Mouse (Mus musculus) ovary, adult 18-20 months (tissue): ENCODE data around the gene Cacng3.

ENCODE experiments used
- DNase-seq: peaks from one replicate; pipeline ENCODE4 v3.0.0; 2022; ENCODE audit warnings: low spot score, mixed read lengths

Cacng3 gene

DNA sequence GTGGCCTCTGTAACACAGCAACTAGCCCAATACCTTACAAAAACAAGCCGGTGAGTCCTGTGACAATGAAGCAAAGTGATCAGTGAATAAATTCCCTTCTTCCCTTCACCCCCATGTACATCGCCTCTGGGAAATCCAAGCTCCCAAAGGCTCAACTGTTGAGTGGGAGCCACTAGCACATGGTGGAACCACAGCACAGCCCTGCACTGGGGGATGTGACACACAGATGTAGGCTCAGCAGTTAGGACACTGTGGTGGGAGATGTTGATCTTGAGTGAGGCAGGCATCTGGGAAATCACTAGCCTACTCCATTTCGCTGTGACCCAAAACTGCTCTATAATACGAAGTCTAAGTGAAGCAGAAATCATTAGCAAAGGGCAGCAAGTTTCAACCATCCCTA, 48.2 kb downstream of the Cacng3 start:
- DNase-seq, result no peak

DNA sequence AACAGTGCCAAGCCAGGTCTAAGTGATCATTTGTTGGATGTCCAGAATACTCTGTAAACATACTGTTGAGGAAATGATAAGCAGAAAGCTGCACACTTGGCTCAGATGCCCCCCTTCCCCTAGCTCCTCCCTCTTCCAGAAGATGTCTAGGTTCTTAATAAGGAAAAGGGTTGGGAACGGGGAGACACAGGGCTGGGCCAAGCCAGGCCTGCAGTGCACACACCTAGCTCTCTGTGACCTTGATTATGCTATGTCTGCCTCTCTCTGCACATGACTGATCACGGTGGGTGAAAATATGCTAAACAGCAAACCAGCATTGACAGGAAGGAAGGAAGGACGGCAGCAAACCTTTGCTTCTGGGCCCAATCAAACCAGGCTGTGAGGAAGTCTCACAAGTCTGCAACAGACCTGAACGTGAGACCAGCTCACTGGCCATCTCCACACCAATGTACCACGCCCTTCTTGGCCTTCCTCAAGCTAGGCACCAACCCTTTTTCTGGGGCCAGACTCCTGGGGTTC, 53.1 kb downstream of the Cacng3 start:
- DNase-seq, result no peak

DNA sequence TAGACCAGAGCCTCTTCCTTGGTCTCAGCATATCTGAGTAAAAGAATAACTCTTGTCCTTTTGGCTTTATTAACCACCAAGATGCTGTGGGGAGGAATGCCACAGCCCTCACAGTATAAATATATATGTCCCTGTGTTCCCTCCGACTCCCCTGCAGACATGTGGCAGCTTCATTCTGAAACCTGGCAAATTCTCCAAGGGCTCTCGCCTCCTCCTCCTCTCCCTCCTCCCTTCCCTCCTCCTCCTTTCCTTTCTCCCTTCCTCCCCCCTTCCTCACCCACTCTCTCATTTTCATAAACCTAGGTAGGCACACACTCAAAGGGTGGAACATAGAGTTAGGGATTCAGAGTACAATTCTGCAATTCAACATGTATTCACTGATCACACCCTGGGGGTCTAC, 56.1 kb downstream of the Cacng3 start:
- no peak for DNase-seq

DNA sequence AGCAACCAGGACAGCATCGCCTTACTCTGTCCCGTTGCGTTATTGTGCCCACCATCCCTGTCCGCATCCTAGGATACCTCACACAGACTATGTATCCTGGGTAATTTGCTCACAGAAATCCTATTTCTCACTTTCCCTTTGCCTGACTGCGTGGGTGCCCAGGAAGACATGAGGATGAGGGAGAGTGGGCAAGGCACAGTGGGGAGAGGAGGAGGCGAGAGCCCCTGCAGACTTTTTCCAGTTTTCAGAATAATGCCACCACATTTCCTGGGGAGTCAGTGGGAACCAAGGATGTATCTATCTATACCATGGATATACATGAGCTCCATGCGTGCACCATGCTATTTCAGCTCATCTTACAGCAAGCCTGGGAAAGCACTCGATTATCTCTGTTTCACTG, 57.9 kb downstream of the Cacng3 start:
- DNase-seq, result no peak

DNA sequence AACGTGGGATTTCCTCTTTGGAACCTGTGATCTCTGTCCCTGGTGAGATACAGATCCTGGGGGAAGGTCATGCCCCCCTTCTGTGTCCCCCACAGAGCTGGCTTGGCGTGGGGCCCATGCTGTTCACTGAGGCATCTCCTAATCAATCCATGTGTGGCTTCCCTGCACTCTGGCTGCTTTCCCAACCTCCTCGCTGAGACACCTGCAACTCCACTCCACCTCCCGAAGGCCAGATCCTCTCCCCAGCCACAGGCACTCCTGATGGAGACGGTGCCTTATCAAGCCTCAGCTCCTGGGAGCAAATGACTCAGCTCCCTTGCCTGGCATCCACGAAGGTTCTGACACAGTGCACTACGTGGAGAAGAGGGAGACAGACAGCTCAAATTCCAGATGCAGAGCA, 58.6 kb downstream of the Cacng3 start:
- DNase-seq, result peak; percentile 15

DNA sequence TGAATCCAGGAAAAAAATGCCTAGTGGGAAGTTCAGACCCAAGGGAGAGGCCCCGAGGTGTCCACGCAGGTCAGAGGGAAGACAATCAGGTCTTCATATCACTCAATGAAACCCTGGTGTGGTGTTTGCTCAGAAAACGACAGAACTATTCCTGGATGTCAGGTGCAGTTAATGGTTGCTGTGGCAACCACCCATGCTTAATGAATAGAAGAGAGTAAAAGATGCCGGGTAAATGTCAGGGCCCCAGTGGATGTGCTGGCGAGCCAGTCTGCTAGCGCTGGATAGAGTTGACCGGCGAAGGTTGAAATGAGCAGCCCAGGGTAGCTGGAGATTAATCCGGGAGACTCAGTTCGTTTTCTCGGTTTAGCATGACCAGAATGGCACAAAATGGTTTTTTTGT, 65.0 kb downstream of the Cacng3 start:
- DNase-seq, result no peak

DNA sequence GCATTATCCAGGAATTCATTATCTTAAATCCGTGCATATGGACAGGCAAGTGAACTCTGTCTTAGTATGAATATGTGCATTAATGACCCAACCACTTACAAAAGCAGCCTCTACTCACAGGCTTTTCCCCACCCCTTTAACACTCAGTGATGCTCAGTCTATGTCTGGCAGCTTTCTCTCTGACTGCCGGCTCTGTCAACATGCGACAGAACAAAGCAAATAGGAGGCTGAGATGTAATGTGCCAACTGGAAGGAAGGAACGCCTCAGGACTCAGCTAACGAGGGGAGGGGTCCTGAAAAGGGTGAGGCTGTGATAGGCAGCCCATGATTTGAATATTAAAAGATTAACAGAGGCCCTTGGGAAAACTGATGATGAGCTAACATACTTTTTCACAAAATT, 68.2 kb downstream of the Cacng3 start:
- DNase-seq, result no peak

DNA sequence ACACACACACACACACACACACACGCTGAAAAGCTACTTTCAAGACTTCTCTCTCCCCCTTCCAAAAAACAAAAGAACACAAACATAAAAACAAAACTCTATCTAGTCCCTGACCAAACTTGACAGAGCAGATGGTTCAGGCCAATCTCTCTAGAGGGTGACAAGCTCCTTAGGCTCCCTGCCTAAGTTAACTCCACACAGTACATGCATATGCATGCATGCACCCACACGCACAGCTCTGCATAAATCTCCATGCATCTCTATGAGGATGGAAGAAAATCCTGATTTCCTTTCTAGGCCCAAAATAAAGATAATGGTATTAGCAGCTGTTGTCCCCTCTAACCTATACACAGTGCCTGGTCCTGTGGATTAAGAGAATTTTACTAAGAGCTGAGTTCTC, 70.4 kb downstream of the Cacng3 start:
- no peak for DNase-seq

DNA sequence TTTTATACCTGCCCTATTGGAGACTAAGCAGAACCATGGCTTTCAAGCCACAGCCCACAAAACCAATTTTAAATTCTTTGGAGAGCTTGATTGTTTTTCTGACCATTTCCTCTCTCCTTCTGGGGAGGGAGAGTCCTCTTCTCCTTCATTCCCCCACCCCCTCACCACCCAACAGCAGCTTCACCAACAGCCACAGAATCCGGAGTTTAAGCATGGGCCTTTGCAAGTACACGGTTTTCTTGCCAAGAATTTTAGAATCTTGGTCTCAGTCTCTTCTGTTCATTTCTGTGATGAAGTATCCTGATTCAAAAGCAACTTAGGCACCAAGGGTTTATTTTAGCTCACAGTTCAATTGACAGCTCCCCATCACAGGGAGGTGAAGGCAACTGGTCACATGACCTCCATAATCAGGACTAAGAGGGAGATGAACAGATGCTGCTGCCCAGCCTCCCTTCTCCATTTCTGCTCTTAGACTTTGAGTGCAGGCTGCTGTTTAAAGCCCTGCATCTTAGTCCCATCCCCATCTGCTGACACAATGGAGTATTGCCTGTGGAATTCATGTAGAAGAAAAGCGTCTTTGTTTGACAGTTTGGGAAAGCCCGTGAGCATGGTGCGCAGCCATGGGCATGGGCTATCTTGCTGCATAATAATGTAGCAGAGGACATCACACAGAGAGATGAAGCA, 85.8 kb downstream of the Cacng3 start:
- no peak for DNase-seq

DNA sequence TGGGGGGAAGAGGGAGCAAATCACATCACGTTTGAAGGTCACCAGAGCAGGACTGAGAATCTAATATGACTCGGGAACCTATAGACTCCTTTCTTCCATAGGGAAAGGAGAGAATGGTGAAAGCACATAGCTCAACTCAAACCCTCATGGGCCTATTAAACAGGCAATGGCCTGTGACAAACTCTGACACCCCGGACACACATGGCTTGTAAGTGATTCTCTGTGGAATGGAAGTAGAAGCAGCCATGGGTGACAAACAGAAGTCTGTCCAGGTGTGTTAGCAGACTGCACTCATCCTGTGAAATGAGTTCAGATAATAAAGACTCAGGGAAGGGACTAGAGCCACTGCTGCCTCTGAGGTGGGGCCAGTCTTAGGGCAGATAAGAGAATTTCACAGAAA, 88.4 kb downstream of the Cacng3 start:
- no peak for DNase-seq

DNA sequence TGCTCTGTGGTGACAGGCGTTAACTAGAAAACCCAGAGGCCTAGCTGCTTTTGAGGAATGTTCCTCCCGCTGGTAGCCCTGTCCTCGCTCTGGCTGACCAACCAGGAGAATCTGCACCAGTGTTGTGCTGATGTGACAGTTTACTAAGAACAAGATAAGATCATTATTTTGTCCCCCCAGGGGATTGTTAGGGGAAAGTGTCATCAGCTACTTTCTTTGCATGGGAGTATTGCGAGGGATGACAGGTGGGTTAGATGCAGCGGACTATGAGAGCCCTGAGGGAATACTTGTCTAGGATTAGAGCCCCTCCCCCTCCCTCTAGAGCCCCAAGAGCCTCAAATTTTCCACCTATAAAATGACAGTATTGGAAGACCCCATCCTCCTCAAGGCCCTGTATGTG, 94.2 kb downstream of the Cacng3 start:
- DNase-seq, result no peak

DNA sequence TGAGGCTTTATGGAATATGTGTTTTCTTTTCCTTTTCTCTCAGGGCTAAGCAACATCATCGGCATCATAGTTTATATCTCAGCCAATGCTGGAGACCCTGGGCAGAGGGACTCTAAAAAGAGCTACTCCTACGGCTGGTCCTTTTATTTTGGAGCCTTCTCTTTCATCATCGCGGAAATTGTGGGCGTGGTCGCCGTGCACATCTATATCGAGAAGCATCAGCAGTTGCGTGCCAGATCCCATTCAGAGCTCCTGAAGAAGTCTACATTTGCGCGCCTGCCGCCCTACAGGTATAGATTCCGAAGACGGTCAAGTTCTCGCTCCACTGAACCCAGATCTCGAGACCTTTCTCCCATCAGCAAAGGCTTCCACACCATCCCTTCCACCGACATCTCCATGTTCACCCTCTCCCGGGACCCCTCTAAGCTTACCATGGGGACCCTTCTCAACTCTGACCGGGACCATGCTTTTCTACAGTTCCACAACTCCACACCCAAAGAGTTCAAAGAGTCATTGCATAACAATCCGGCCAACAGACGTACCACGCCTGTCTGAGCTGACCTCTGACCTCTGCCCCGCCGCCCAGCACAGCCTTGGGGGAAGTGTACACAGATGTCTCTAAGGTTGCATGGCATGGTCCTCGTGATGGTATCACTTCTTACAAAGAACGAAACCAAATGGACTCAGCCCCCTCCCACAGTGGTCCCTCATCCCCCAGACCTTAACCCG, 98.2 kb downstream of the Cacng3 start:
- no peak for DNase-seq

DNA sequence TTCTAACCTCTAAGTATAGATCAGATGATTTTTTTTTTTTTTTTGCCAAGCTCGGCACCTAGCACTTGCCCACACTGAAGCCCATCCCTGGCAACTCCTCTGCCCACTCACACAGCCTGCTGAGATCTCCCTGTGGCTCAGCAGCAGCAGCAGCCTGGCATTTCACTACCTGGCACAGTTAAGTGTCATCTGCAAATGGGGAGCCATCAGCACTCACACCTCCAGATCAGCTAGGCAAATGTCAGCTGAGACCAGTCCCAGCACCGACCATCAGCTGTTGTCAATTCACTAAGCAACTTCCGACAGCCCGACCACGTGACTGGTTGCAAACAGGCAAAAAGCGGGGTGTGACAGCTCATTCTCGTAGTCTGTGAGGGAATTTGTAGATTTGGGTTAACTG, 109.3 kb downstream of the Cacng3 start:
- no peak for DNase-seq

DNA sequence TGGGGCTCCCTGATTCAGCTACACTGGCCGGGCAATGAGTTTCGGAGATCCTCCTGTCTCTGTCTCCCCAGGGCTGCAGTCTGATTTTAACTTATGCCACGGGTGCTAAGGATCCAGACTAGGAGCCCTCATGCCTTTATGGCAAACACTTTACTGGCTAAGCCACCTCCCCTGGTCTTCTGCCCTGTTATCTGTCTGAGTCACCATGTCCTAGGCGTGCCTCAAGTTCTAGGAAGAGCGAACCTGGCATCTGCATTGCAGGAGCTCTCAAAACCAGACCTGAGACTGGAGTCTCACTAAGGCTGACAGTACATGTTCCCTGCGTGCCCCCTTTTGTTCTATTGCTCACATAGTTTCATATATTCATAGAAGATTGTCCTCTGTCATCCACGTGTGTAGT, 119.6 kb downstream of the Cacng3 start:
- no peak for DNase-seq

DNA sequence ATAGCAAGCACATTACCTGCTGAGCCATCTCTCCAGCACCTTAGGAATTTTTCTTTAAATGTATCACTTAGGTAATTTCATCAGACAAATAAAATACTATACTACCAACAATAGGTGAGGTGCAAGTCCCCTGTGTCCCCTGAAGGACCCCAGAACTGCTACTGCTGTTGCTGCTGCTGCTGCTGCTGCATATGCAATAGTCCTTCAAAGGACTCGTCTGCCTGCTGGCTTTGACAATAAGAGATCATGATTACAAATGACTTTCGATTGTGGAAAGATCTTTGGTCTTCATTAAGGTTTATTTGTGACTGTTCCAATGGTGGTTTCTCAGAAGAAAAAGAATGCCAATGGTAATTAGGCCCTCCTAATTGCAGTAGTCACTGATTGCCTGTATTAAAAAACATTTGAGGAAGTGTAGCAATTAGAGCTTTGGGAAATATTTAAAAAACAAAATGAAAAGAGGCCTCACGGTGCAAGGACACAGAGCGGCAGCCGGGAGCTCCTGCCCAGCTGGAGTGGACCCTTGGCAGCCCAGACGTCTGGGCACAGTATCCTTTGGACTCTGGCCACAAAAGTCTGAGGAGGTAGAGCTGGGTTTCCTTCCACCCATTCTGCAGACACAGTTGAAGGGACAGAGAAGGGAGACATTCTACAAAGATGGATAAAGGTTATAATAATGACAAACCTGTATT, 123.5 kb downstream of the Cacng3 start:
- DNase-seq, result no peak

DNA sequence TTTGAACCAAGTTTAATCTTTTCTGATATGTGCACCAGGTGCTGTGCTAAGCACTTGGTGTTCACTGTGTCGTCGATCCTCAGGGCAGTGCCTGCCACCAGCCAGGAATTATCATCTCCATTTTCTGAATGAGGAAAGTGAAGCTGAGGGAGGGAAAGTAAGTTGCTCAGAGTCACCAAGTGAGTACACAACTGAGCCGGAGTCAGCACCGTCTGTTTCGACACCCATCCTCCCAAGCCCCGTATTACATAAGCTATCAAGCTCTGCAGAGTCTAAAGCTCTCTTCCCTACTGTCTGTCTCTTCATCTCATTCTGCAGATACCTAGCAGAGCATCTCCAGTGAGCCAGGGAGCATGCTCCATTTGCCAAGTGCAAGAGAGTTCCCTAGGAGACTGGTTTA, 124.8 kb downstream of the Cacng3 start:
- DNase-seq, result no peak

DNA sequence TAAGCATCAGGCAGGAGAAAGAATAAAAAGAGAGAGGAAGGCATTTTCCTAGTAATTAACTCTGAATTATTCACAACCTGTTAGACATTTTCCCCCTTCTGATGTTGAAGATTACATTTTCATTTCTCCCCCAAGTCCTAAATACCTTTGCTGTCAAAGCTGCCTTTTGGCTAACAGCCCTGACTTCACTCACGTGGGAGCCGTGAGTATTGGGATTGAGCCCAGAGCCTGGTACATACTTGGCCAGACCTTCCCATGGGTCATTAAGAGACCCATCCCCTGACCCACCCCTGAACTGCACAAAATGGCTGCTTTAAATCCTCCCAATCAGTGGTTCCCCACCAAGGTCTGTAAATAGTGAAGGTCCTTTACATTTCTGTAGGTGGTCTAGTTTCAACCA, 130.5 kb downstream of the Cacng3 start:
- DNase-seq, result no peak

DNA sequence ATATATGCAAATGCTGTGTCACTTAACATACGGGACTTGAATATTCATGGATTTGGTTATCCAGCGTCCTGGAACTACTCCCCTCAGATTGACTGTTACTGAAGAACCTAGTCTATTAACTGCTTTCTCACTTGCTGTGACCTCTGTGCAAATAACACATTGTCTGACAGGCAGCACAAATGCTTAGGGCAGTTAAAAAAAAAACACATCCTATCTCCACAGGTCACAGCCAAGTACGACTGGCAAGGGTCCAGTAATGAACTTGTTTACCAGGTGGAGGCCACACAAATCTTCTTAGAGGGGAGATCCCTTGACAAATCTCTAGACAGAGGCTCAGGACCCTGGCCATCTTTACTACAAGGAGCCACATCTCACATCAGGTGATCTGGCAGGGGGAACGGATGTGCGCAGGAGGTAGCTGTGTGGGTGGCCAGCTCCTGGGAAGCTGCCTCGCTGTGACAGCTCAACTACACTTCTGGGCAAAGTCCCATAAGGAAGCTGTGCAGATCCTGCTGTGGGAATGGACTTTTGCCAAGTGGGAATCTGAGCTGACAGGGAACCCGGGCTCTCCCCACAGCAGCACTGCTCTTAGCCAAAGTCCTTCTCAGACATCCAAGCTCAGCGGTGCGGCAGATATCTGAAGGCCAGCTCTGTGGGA, 133.7 kb downstream of the Cacng3 start:
- DNase-seq, result peak; percentile 26

DNA sequence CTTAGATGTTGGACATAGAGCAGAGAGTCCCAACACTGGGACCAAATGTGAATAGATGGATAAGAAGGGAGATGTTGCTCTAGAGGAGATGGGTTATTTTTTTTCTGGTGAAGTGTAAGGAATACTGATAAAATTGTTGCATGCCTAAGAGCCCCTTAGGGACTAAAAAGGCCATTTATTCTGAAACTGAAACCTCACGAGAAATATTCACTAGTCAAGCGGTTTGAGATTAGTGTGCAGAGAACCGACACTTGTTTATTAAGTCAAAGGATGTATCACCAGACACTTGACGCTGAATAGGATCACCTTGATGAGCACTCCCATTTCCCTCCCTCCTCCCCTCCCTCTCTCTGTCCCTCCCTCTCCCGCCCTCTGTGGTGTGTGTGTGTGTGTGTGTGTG, 136.2 kb downstream of the Cacng3 start:
- no peak for DNase-seq

DNA sequence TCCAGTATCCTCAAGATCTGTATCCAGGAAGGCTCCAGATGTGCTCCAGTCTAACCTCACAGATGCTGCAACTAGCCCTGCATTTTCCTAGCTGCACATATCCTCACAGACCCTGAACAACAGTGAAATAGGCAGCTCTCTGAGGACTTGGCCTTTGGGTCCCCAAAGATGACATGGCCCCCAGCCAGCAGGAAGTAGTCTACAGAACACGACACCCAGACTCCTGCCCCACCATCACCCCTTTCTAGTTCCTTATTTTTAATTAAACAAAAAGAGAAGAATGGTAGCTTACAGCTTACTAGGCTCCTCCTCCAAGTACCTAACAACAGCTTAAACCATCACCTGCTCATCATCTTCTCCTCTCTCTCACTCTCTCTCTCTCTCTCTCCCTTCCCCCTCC, 143.4 kb downstream of the Cacng3 start:
- no peak for DNase-seq

DNA sequence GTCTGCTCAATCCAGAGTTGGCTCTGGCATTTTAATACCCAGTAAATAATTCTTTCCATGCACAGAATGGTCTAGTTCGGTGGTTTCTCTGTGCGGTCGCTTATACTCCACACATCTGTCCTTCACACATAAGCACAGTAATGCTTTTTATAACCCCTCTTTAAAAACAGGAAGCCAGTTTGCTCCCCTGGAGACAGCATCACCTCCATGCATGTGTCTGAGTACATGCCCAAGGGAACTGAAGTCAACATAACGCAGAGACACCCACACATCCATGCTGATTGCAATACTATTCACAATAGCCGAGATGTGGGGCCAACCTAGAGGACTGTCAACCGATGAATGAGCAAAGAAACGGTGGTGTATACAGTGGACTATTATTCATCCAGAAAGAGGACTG, 147.3 kb downstream of the Cacng3 start:
- DNase-seq, result no peak
